Mouse (Mus musculus) lung, postnatal 36 days (tissue): ENCODE data around the gene Ap1b1.
A peak's percentile ranks its signal among the peaks of the same experiment; 100 is the strongest.
"Not testable (repeated sequence)": the region's sequence is repeated elsewhere in the genome, so short reads cannot be mapped to it uniquely, and the experiment has no call there.

Experiments
- DNase-seq: peaks from one replicate; pipeline ENCODE4 v3.0.0; 2022; ENCODE audit warnings: mixed read lengths

The Ap1b1 gene

DNA sequence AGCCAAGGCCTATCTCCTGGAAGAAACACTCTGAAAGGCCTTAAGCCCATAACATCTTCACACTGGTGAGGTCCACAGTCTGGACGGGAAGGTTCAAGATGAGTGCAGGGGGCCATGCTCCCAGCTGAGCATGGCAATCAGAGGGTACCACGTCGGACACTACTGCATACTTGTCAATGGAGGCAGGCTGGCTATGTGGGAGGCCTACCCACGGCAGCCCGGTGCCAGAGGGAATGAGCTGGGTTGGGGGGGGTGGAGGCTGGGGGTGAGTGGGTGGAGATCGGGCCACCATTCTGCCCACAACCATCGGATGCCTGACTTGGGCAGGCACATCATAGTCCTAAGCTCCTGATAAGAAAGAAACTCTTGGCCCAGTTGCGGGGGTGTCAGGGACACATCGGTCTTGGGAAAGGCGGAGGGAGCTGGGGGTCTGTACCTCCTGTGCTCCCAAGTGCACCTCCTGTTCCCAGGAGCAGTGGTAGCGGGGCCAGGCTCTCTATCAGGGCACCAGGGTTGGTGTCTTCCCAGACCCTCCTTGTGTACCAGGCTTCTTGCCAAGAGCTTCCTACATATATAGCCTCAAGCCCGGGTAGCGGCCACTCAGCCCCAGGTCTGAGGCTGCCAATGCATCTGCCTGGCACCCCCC is 76.4 kb downstream of the Ap1b1 start:
- no peak for DNase-seq

DNA sequence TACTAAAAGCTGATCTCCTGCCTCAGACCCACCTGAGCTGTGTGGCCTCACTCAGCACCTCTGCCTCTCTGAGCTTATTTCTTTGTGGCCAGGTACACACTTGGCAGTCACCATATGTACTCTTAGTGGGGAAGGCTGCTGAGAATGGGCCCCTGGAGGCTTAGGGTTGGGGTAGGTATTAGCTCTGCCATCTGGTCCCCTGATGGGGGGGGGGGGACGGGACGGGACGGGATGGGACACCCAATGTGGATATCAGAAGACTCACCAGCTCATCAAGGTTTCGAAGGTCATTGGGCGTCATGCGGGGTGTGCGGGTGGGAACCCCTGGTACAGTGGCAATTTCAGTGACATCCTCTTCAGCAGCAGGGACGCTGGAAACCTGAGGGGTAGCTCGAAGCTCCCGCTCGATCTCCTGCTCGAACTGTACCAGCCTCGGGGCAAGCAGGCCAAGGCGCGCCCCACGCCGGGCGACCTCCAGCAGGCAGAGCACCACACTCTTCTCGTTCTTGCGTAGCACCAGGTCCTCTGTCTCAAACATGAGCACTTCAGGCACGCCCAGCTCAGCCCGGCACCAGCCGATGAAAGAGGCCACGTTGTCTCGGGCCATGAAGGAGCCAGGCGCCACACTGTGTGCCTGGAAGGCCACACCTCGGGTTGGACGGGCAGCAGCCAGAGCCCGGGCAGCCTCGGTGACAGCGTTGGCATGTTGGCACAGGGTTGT is 77.1 kb downstream of the Ap1b1 start:
- DNase-seq = no peak

DNA sequence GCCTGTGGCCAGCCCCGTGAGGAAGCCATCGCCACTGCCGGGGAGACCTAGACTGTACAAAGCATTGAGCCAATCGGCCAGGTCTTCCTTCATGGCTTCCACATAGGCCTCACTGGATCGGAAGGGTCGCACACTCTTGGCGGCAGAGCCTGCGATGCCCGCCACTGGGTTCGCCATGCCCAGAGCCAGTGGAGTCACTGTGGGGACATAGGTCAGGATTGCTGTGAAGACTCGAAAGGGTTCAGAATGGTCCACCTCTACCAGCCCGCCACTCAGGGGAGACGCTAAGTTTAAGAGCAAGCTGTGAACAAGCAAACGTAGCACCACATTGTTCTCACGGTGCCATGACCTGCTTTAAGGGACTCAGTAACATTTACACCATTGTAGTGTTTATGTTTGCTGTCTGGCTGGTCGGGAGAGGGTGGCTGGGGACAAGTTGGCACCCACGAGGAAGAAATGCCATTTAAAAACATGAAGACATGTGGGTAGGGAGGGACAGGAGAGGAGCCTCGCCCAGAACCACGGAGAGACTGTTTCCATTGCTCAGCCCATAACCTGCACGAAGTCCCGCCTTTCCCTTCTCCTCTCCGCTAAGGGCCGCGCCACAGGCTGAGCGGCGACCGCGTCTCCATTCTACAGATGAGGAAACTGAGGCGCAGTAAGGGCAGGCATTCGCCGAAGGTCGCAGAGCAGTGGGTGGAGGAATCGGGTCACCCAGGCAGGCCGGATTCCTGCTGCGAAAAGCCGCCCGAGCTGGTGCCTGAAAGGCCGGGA is 77.8 kb downstream of the Ap1b1 start:
- DNase-seq = peak; percentile 38

DNA sequence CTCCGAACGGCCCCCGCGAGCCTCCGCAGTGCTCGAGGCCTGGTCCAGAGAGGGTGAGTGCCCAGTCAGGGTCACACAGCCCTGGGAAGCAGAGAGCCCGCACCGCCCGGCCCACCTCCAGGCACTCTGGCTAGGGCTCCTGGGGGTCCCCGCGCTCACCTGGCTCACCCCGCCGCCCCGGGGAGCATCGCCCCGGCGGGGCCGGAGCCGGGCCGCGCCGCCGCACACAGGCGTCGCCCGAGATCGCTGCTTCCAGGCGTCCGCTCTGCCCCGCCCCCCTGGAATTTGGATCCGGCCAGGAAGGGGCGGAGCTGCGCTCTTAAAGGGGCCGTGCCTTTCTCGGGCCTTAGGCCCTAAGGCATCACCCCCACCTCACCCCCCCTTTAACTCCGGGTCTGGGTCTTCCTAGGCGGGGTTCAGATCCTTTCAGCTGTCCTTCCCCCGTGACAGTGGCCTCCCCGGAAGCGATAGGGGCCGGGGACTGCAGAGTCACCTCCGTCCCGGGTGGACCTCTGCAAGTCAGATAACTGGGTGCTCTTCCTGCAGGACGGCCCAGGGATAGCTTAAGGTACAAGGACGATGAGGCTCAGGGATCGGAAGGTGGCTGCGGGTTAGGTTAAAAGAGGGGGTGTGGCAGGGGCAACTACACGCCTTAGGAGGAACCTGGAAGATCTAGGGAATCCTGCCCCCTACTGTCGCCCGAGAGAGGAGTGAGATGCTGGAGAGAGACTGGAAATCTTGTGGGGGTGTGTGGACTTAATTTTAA is 78.6 kb downstream of the Ap1b1 start, which contains the start of gene Gas2l1:
Gene Gas2l1 (minus strand): TSS at position 272 of the 766 bp plus-strand sequence.
- peak; percentile 95 for DNase-seq

DNA sequence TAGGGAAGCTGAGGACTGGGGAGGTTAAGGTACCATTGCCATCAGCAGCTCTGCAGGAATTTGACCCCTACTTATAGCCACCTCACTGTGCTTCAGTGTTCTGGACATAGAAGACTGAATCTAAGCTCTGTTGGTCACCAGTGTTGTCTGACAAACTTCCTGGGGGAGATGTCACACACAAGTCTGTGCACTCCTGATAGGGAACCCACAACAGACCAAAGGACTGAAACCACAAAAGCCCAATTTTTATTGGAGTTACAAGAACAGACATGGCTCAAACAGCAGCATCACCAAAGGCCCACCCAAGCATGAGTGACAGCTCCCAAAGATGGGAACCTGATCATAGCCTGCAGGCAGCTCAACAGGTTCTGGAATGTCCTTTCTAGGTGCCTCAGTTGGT is 80.4 kb downstream of the Ap1b1 start:
- no peak for DNase-seq

DNA sequence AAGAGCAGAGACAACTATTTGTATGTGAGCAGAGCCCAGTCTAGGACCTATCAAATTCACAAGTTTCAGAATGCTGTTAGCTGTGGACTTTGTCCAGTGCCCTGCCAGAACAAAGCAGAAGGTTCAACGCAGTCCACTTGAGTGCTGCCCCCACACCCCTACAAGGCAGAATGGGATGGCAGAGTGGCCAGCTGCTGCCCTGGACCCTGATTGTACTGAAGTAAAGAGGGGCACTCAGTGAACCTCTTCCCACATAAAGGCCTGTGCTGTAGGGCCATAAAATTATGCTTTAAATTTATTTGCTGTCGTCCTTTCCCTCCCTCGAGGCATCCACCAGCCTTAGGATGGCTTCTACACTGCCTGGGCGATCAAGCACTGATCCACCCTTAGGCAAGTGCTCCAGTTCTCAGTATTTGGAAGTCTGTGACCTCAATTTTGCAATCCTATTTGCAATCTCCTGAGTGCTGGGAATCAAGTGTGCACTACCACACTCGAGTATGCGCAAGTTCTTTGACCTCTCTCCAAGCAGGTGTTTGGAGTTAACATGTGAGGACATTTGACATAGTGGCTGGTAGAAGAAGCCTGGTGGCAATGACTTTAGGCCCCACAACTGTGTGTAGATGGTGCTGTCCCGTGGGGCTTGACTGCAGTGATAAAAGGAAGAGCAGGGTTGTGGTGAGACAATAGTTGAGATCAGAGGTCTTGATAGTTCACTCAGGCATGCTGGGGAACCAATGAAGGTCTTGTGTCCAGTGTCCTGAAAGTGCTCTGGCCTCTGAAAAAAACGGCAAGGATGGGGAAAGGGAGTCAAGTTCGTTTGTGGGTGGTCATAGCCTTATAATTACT is 81.7 kb downstream of the Ap1b1 start:
- DNase-seq = peak; percentile 77

DNA sequence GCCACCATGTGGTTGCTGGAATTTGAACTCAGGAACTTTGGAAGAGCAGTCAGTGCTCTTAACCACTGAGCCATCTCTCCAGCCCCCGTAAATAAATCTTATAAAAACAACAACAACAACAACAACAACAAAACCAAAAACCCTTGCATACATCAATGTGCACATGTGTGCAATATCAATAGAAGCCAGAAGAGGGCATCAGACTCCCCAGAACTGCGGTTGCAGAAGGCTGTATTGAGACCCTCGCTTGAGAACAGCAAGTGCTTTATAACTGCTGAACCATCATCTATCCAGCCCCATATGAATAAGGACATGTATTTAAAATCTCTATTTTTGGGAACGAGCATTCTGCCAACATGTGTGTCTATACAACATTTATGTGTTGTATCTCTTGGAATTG is 88.3 kb downstream of the Ap1b1 start:
- DNase-seq = peak; percentile 59

DNA sequence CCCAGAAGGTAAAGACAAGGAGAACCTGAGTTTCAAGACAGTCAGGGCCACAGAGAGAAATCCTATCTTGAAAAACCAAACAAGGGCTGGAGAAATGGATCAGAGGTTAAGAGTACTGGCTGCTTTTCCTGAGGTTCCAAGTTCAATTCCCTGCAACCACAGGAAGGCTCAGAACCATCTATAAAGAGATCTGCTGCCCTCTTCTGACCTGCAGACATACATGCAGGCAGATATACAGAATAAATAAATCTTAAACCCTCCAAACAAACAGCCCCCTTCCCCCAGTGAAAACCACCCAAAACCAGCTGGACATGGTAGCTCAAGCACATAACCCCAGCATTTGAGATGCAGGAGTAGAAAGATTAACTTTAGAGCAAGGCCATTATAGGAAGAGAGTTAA is 89.1 kb downstream of the Ap1b1 start:
- DNase-seq = no peak

DNA sequence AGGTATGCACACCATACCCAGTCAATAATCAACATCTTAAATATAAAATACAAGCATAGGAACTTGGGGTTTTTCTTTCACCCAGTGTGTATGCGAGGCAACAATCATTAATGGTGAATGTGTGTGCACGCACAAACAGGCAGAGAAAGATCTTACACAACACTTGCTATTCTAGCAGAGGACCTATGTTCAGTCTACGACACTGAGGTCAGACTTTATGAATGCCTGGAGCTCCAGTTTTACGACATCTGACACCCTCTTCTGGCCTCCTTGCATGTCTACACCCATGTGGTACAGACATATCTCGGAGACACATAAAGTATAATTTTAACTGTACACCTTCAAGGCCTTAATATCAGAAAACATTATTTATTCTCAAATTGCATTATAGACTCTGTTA is 90.2 kb downstream of the Ap1b1 start:
- DNase-seq = not testable (repeated sequence)

DNA sequence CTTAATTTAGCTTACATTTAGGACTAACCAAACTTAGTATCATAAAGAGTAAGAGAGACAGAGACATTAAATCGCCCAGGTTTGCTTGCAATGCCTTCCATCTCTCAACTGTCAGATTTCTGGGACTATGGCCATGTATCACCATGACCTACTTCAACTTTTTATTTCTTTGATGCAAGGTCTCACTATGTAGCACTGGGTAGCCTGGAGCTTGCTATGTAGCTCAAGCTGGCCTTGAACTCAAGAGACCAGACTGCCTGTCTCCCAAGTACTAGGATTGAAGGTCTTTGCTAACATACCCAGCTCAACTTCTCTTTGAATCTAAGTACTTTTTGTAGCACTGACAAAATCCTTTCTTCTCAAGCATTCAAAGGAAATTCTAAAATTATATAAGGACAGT is 102.5 kb downstream of the Ap1b1 start:
- no peak for DNase-seq

DNA sequence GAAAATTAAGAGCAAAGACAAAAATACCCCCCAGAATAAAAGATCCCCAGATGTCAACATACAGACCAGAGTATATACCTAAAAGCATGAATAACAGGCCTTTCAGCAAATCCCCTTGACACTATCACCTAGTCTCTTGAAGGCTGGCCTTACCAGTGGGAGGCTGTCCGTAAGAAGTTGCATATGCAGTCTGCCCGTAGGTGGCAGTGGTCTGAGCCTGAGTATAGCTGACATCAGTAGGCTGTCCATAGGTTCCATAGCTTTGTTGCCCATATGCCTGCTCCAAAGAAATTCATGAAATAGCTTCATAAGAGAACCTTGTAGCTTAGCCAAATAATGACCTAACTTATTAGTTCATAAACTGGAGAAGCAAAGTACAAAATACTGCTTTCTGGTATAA is 105.1 kb downstream of the Ap1b1 start:
- DNase-seq = peak; percentile 30
